Mouse (Mus musculus) urinary bladder, postnatal 4 days (tissue): Measurements from ENCODE around the gene Atp10a.

ENCODE experiments used
- DNase-seq, 2 experiments: peaks; one replicate each; pipeline ENCODE4 v3.0.0; 2021 to 2022; ENCODE audit warnings: low spot score in 2 of 2

Atp10a gene

GRCm38 (mm10) chr7:58736841-58737547 is 81.0 kb downstream of the Atp10a start:
- DNase-seq, result no peak

- no peak for DNase-seq
Measured at GRCm38 (mm10) chr7:58740196-58740595, 84.2 kb downstream of the Atp10a start.

- DNase-seq, result no peak
Measured at GRCm38 (mm10) chr7:58740842-58741241, 84.9 kb downstream of the Atp10a start.

DNA sequence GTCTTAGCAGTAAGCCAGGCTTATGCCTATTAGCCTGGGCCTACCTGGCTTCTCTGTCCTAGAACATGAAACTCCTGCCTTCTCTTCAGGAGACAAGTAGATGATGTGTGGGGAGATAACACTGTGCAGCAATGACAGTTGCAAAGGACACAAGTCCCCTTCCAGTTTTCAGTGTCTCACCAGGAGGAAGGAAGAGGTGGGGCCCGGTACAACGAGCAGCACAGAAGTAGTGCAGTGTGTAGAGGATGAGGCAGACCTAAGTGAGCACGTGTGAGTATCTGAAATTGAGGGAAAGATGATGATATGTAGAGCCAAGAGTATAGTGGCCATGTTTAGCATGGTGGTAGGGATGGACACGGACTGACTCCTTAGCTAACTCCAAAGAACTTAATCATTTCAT is 86.0 kb downstream of the Atp10a start:
- no peak for DNase-seq

DNA sequence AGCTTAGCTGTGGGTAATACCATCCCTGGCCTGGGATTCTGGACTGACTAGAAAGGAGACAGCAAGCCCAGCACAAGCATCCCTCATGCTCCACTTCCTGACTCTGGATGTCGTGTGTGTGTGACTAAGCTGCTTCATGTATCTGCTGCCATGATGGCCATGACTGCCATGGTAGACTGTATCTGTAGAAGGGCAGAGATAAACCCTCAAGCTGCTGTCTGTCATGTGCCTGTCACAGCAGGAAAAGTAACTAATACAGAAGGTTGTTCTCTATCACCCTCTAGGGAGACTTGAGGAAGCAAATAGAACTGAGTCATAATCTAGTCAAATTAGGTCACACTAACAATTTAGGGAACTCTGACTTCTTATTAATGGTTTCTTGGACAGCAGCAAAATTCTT is 86.7 kb downstream of the Atp10a start:
- no peak for DNase-seq

- DNase-seq, result no peak
Measured at GRCm38 (mm10) chr7:58743362-58744320, 87.7 kb downstream of the Atp10a start.

DNA sequence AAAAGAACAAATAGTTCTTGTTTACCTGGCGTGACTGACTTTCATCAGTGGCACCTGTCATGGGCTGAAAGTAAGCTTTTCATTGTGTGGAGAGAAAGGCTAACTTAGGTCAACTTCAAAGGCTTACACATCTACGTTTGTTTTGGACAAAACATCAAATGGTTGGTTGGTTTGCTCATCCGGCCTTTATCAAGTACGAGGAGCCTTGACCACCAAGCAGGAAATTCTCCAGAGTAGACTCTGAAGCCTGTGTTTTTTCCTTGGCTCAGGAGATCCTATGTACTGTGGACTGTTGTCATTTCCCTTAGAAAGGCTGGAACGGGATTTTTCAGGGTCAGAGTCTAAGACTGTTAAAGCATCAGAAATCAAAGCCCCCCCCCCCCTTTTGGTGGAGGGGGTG is 90.9 kb downstream of the Atp10a start:
- DNase-seq, result no peak

- no peak for DNase-seq
Measured at GRCm38 (mm10) chr7:58749904-58750612, 94.1 kb downstream of the Atp10a start.

- DNase-seq, result no peak
Measured at GRCm38 (mm10) chr7:58752041-58752440, 96.1 kb downstream of the Atp10a start.

DNA sequence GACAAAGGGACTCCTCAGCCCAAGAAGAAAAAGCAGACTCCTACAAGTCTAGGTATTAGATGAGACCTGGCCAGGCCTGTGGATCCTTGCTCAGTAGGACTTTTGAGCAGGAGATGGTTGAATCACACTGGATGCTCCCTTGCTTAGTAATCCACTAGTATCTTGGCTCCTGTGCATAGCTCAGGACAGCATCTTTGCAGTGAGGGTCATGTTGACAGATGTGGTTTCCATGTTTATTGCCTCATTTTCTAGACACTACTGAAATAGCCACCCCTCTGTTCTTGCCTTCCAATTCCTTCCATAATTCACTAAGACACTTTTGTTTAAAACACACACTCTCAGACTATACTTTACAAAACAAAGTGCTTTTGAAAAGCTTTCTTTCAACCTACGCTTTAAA is 98.1 kb downstream of the Atp10a start:
- DNase-seq, result no peak

- DNase-seq, result no peak
Measured at GRCm38 (mm10) chr7:58754536-58754935, 98.6 kb downstream of the Atp10a start.

DNA sequence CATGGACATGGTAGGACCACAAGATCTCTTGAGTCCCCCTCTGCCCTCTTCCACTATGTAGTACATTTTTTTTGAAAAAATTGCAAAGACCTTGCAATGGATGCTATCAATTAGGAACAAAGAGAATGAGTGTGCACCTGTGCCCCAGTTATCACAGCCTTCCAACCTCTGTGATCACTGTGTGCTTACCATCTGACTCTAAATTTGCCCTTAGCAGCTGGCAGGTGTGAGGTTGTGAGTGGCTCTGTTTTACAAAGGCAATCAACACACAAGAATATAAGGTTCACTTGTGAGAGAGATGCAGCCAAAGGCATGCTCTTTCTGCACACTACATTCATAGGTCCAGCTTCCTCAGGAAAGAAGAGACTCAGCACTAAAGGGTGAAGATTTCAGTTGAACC is 99.1 kb downstream of the Atp10a start:
- no peak for DNase-seq

DNA sequence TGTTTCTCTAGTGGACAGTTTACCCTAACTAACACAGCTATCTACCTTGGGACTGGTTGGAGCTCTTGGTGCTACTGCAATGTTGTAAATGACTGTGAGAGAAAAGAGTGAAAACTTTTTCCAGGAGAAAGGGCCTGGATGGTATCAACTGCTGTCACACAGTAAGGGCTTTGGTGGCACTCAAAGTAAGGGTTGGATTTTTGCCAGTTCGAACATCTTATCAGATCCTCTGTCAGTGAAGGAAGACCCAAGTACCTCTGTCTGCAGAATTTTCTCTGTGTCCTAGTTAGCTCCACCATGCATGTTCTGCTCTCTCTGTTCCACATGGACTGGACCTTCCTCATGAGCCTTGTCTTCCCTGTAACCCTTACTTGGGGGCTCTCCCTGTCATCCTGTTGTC is 99.9 kb downstream of the Atp10a start:
- DNase-seq, result no peak

DNA sequence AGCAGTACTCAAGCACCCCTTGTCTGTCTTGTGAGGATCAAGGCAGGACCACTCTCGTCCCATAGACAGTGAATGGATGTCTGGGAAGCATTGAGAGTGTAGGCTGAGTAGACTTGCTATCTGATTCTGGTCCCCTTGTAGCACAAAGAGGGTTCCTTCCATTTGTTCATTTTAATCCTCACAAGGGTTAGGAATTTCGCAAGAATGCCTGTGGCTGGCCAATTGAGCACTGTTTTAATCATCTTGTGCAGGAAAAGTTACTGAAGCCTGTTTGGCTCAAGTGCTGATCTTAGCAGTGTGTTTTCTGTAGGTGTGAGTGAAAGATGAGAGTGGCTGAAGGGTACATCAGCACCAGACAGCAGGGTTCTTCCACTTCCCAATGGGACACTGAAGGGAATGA is 101.4 kb downstream of the Atp10a start:
- DNase-seq, result no peak

DNA sequence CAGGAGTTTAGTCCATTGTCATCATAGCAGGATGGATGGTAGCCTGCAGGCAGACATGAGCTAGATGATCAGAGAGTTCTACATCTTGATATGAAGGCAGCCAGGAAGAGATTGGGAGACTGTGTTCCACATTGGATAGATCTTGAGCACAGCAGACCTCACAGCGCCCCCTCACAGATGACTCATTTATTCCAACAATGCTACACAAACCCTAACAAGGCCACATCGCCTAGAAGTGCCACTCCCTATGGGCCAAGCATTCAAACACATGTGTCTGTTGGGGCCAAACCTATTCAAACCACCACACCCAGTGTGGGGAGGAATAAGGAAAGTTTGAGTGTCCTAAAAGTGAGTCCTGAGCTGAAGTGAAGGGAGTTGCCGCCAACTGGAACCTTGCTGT is 102.4 kb downstream of the Atp10a start:
- peak in 1 of 2 experiments; percentile 12 for DNase-seq

GRCm38 (mm10) chr7:58759265-58759664 is 103.3 kb downstream of the Atp10a start:
- DNase-seq, result no peak

DNA sequence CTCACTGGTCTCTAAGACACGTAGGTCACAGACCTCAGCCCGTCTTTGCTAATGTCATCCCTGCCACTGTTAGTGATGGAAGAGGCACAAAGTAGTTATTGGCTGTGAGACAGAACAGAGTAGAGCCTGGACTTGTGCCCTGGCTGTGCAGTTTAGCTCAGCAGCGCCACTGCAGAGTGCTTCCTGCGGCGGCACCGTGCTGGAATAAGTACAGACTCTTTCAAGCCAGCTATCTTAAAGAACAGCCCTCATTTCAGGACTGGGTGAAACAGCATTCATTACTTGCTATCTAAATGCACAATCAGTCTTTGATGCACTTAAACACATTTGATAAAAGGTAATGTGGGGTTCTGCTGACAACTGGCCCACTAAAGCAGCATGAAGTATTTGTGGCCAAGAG is 111.3 kb downstream of the Atp10a start:
- DNase-seq, result peak in 1 of 2 experiments; percentile 14

GRCm38 (mm10) chr7:58768253-58768652 is 112.3 kb downstream of the Atp10a start:
- no peak for DNase-seq

DNA sequence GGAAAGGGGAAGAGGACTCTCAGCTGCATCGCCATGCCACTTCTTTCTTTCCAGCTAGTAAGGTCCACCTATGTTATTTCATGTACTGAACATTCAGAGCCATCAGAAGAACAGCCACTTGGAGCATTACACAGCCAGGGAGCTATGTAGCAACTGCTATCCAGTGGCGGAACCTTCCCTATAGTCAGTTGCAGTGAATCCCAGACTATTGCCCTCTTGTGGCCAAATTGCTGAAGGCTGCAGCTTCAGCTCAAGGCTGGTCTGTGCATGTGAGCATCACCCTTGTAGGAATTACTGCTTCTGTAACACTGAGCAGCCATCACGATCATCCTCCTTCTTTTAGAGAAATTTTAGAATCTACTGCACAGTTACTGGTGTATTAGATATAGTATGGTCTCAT is 114.3 kb downstream of the Atp10a start:
- DNase-seq, result peak in 1 of 2 experiments; percentile 15

- no peak for DNase-seq
Measured at GRCm38 (mm10) chr7:58772048-58772690, 116.2 kb downstream of the Atp10a start.

DNA sequence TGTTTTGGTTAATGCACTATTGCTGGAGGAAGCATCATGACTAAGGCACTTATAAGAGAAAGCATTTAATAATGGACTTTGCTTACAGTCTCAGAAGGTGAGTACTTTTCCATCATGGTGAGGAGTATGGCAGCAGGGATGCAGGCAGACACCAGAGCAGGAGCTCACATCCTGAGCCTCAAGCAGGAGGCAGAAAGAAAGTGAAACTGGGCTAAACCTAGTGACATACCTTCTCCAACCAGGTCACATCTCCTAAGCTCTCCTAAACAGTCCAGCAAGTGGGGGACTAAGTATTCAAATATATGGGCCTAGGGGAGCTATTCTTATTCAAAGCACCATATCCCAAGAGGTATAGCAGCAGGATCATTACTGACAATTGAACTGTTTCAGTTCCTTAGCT is 123.2 kb downstream of the Atp10a start:
- no peak for DNase-seq

DNA sequence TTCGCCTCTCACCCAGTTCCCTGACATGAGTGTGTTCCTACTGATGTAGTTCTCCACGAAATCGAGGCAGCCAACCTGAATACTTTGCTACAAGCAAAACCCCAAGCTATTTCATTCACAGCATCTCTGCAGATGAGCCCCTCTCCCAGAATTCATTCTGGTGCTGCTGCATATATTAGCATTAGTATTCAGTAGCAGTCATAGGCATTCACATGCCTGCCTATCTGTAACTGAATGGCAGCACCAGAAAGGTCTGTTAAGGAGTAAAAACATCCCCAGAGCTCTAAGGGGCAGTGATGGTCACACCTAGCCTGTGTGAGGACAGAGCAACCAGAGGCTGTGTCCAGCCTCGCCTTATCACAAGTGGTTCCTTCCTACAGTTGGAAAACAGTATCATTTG is 131.0 kb downstream of the Atp10a start:
- no peak for DNase-seq
